Mouse (Mus musculus): Measurements from ENCODE around the gene Tex2.

Gene Tex2

DNA sequence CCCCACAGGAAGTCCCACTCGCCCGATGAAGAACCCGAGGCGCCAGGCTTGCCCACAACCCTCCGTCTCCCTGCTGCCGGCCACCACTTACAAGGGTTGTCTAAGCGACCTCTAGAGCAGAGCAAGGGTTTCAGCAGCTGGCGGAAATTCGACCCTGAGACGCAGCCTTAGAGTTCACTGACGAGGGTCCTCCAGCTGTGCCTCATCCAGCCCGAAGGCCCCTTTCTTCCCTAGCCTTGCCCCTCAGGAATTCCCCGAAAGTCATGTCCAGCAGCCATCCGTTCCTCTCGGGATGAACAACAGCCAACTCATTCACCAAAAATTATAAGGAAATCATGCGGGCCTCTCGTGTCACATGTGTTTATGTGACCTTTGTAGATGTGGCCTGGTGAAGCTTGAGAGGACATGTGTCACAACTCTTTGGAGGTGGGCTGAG is 125.1 kb downstream of the Tex2 start:
- in situ Hi-C loops (cut with MboI, MseI): no loop called here

DNA sequence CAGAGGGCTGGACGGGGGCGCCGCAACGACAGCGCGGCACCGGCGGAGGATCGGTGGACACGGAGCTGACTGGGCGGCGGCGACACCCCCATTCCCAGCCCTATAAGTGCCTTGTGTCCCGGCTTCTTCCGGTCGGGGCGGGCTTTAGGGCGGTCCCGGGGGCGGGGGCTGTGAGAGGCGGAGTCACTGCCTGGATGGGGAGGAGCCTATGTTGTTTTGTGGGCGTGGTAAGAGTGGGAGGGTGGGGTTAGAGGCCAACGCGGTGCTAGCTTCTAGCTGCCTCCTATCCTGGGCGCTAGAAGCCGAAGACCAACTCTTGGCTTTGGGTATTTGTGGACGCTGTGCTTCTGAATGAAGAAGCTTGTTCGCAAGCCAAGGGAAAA is 125.5 kb downstream of the Tex2 start, which contains the start of gene Ern1:
Gene Ern1 (minus strand): TSS at position 120 of the 383 bp plus-strand sequence.
- in situ Hi-C loops (cut with MboI, MseI): no loop called here

DNA sequence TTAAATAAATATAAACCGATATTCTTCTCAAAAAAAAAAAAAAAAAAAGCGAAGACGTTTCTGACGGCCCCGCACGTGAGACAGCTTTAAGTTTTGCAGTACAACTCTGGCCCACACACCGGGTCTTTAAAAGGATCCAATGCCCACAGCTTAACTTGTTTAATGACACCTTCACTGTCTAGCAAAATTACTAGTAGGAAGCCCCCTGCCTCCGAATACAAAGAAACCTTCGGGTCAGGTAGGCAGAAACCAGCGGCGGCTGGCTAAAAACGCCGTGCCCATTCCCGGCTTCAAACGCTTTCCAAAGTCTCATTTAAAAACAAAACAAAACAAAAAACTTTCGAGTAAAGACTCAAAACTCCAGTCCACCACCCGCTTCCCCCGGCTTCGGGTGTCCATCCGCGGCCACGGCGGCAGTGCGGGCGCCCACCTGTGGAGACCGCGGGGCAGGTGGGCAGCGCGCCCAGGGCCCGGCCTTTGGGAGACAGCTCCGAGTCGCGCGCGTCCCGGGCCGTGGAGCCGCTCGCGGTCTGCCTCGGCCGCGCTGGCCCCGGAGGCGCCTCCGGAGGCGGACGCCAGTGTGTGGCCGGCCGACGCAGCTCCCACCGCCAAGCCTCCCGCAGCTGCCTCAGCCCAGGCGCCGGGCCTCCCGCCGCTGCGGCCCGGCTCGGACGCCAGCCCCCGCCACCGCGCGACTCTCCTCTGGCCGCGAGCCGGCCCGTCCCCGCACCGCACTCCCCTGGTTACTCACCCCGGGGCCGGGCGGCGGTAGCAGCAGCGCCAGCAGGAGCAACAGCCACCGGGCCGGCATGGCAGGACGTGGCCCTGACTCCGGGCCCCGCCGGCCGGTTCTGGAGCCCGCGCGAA is 126.1 kb downstream of the Tex2 start:
- in situ Hi-C loops (cut with MboI, MseI): no loop called here

DNA sequence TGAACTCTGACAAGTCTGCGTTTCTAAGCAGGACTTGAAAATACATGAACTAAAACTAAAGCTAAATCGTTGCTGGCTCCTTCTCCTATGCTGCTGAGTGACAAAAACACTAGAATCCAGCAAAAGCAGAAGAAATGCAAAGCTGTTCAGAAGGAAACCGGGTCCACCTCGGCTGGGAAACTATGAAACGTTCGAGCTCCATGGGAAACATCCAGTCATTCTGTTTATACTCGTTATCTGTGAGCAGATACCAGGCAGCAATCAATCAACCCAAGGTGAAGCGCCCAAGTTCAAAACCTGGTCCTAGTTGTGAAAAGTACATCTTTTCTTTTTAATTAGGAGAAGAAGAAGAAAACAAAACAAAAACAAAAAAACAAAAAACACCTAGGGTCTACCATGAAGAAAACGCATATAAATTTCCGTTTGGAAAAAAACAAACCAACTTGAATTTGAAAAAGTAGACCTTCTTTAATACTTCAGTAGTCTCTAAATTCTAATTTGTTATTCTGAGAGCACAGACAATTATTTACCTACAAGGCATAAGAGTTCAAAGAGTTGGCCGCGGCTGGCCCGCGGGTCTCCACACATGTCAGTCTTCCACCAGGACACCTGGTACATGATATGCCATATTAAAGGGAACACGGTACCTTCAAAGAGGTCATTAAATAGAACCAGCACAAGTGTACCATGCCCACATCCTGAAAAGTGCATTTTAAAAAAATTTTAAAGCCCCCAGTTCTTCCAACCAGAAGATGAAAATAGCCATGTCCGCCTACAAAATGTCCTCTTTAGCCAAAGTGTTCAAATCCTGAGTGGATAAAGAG is 127.0 kb downstream of the Tex2 start:
- in situ Hi-C loops (cut with MboI, MseI): no loop called here

DNA sequence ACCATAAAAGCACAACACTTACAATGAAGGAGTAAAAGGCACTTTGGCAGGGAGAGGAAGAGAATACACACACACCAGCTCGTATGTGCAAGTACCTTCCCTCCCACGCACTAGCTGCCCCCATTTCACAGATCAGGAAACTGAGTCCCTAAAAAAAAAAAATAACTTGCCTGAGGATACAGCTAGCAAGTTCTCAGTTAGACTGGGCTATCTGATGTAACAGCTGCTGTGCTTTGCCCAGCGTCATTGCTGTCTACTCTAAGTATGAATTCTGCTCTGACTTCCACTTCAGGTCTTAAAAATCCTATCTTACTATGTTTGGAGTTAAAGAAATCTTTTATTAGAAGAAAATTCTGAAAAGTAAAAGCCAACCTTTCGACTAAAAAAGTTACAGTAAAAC is 127.6 kb downstream of the Tex2 start:
- in situ Hi-C loops (cut with MboI, MseI): no loop called here

DNA sequence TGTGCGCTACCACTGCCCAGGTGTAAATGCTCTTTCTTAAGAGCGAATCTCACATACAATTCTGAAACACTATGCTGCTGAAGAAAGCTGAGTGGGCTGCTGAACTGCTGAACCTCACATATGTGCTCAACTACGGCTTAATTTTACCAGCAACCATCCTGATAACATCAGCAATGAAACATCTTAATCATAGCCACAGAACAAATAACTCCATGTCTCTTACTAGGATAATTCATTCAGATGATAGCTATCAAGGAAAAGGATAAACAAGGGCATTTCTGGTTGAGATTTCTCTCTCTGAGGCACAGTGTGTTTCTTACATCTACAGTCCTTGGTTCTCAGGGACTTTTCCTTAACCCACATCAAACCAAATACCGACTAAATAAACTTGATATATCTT is 128.3 kb downstream of the Tex2 start:
- in situ Hi-C loops (cut with MboI, MseI): no loop called here

DNA sequence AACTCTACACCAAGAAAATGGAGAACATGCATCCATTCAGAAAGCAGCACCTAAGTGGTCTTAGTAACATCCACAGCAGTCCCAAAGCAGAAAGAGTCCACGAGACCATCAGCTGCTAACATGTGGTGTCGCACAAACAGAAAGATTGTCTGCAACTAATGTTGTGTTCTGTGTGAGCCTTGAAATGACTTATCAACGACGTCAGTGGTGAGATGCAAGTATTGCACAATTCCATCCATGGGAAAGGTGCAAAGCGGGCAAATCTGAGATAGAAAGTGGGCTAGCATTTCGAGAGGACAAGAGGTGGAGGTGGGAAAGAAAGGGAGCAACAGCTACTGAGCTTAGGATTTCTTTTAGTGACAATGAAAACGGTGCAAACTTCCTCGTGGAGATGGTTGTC is 130.4 kb downstream of the Tex2 start:
- in situ Hi-C loops (cut with MboI, MseI): no loop called here

DNA sequence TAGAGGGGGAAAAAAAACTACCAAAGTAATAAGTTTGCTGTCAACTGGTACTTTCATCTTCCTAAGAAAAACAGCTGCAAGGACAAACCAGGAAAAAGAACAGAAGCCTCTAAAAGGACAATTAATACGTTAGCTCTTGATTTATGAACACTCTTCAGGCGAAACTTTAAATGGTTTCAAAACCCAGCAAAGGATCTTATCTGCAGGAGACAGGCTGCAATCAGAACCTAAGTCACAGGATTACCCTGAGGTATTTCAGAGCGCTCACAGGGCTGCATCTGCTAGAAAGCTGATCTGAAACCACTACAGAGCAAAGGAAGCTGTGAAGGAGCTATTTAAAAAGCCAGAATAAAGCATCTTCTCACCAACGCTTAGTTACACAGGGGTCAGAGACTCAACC is 131.6 kb downstream of the Tex2 start:
- in situ Hi-C loops (cut with MboI, MseI): no loop called here

DNA sequence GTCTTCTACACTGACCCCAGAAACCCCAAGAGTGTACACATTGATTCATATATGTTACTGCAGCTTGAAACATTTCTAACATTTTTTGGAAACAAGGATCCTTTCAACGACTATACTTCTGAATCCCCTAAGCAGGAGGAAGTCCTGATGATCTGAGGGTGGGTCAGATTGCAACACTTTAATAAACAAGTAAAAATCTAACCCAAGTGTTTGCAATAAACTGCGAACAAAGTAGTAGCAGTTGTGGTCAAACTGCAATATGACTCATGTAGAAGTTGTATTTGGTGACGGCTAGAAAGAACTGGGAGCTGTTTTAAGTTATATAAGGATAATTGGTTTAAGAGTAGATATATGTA is 132.7 kb downstream of the Tex2 start:
- in situ Hi-C loops (cut with MboI, MseI): no loop called here

DNA sequence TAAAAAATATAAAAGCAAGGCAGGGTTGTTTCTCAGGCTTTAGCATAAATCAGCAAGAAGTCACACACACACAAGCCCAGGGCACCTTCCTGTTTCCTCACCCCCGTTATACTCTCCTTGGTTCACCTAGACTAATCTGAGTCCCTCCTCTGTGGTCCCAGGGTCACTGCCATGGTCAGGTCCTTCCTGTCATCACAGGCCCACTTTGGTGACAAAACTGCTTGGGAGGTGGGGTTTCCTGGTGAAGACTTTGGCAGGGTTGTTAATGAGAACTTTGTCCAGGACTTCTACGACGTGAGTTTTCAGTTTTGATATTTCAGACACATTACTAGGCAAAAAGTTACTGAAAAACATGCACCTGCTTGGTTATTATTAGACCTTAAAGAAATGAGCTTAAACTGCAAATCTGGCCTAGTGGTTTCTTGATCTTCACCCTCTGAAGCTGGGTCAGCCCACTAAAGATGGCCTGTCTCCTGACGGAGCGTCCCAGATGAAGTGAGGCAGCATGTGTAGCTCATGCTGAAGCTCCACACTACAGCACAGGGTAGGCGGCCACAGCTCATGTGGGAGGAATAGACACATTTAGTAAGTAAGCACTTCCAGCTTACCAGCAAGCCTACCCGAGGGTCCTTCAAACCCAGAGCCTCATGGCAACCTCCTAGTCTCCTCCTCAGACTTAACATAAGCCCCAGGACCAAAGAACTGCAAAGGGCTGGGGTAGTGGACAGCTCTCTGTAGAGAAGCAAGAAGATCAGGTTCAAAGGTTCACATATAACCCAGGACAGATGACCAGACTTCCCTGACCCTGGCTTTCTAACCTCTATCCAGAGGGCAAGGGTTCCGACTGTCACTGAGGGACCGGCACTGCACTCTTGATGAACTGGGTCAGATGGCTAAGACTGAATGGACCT is 133.3 kb downstream of the Tex2 start:
- in situ Hi-C loops (cut with MboI, MseI): no loop called here

DNA sequence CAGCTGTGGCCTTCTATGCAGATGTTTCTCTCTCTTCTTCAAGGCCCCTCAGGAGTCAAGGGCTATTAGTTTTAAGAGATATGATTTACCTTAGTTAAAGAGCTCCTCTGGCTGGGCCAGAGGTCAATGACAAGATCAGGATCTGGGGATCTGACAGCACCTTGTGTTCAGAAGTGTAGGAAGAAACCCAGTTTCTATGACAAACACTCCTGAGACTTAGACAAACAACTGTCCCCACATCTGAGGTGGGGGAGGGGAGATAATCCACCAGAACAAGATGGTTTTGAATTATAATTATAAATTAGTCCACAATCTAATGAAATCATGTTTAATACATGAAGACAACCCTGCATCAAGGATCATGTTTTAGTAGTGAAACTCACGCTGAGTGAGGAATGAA is 134.5 kb downstream of the Tex2 start:
- in situ Hi-C loops (cut with MboI, MseI): no loop called here

DNA sequence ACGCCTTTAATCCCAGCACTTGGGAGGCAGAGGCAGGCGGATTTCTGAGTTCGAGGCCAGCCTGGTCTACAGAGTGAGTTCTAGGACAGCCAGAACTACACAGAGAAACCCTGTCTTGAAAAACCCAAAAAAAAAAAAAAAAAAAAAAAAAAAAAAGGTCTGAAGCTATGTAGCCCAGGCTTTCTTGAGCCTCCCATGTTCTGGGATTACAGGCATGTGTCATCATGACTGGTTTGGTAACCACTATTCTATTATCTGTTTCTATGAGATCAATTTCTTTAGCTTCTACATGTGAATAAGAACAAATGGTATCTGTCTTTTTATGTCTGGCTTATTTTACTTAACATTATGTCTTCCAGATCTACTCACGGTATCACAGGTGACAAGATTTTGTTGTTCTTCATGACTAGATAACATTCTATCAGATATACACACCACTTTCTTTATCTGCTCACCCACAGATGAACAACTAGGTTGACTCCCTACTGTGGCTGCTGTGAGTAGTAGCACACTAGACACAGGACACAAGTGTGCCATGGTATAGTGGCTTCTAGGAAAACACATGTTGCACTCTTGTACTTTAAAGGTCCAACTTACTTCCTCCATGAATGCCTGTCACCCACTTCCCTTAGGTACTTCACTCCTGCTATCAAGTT is 135.6 kb downstream of the Tex2 start:
- in situ Hi-C loops (cut with MboI, MseI): no loop called here

DNA sequence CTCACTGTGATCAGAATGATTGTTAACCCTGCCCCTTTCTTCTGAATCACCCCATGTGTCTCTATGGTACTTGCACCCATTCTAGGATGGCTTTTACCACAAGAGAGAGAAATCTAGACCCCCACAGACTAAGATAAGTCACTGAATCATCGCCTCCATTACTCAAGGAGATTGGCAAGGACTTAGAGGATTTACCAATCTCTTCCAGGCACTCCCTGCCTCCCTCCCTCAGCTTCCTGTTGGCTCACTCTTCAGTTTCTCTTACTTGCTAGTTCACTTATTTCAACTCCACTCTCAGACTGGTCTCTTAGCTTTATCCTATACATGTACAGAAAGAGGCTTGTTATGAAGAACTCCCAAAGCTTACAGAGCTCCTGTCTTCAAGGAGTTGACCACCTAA is 137.9 kb downstream of the Tex2 start:
- in situ Hi-C loops (cut with MboI, MseI): no loop called here

DNA sequence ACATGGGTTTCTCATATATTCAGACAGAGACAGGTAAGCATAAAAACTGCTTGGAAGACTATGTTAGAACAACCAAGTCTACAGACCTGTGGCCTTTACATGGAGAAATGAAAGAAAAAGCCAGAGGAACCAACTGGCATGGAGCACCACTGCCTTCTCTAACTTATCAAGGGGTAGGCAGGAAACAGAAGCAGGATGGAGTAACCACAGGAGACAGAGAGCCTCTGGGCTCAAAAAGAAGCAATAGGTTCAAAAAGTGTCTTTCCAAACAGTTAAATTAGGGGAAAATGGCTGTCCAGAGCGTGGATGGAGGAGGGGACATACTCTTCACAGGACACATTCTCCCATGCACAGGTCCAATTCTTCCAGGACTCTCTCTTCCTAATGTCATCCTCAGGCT is 141.6 kb downstream of the Tex2 start:
- in situ Hi-C loops (cut with MboI, MseI): no loop called here

DNA sequence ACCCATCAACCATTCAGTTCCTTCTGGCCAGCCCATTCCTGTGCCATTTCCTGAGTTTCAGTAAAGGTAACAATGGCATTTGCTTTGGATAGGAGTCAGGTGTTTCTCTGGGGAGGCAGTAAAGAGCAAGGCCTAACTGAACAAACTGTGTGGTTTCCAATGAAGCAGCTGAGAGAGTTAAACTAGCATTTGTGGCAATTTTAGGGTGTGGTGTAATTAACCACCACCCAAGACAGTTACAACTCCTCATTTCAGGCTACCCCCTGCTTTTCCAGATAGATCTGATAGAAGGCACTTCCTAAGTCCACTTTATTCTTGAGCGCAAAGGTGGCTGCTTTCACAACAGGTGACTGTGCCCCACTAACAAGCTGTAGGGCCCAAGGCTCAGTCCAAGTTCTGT is 144.7 kb downstream of the Tex2 start:
- in situ Hi-C loops (cut with MboI, MseI): no loop called here

DNA sequence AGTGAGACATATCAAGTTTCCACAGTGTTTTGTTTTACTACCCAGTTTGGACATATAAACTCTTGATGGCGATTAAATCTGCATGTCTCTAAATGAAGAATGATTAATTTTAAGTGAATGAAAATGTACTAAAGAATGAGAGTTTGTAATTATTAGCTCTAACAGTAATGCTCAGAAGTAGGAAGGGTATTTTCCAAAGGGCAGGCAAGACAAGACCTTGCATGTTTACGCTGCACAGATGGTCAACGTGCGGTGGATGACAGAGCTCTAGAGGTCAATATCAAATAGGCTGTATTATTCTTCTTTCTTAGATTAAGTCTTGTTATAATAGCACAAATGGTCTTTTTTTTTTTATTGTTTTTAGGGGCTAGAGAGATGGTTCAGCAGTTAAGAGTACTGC is 147.3 kb downstream of the Tex2 start:
- in situ Hi-C loops (cut with MboI, MseI): no loop called here

DNA sequence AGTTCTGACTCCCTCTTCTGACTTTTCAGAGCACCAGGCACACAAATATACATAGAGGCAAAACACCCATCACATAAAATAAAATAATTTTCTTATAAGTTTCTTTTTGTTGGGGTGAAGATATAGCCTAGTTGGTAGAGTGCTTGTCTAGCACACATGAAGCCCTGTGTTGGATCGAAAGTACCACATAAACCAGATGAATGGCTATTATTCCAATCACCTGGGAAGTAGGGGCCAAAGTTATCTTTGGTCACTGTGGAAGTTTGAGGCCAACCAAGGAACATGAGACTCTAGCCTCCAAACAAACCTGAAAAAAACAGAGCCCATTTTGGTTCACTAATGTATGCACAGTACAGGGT is 147.7 kb downstream of the Tex2 start:
- in situ Hi-C loops (cut with MboI, MseI): no loop called here

DNA sequence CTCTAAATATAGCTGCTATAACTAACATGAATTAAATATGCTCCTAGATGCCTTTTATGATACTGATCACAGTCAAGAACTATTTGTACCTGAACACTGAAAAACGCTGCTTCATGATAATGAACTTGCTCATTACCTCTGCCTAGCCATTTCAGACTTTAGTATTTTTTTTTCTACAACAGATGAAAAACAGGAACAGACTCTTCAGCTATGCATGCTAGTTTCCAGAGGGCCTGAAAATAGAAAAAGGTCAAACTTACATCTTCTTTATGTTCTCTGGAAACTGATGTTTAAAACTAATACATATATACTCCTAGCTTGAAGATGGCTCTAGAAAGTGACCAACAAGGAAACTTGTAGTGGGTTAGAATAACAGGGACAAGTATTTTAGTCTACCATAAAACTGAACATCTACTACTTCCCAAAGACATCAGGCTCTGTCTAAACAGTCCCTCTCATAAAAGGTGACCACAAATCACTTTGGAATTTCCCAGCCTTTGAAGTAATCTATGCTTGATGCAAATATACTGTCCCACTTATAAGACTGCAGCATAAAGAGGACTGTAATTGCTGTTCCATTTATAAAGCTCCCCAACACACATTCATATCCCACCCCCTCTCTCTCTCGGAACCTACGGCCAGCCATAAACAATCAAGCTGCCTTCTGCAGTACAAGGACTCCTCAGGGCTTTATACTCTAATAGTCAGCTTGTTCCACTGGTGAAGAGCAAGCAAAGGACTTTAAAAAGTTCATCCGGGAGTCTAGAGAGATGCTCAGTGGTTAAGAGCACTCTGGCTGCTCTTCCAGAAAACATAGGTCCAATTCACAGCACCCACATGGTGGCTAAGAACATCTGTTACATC is 148.3 kb downstream of the Tex2 start:
- in situ Hi-C loops (cut with MboI, MseI): no loop called here

DNA sequence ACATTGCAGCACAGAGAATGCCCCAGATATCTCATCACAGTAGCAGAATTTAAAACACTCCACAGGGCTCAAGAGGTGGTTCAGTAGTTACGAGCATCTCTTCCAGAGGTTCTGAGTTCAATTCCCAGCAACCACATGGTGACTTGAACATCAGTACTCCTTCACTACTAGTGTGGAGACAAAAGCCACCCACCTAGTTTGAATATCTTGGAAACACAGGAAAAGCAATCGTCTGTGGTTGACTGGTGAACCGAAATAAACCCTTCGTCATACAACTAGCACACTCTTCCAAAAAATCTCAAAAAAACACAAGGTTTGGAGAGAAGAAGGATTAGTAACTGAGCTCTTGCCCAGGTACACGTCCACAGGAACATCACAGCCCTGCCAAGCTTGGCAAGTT is 149.4 kb downstream of the Tex2 start:
- in situ Hi-C loops (cut with MboI, MseI): no loop called here

DNA sequence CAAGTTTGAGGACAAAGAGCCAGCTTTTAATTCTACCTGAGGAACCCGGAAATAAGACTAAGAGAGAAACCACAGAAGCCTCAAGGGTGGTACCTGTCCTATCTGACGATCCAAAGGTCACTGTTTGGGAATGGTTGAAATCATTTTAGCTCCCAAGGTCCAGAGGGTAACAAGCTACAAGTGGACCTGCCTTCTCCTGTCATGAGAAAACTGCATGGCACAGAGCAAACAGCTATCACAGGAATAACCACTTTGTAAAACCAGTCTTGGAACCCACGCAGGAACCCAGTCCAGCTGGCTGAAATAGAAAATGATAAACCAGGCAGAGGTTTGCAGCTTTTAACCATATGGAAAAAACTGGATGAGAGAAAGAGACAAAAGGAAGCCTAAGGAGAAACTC is 150.9 kb downstream of the Tex2 start:
- in situ Hi-C loops (cut with MboI, MseI): no loop called here

Measured in regulatory T cell (primary cell).